Mouse (Mus musculus): ENCODE measurements at regions not wholly inside any gene's neighbourhood (a gene's known extent, or its start where the extent isn't known, plus 50 kb on each side); places are given as distances from the start of the nearest gene placed in this dataset.
A peak's percentile ranks its signal among the peaks of the same experiment; 100 is the strongest.

GRCm38 (mm10) chr15:60333573-60334306 lies 317.3 kb upstream of the 4933412E24Rik start:
- ATAC-seq, result no peak
- WGBS, result 48% methylated on average over 5 of the region's 5 CpGs

DNA sequence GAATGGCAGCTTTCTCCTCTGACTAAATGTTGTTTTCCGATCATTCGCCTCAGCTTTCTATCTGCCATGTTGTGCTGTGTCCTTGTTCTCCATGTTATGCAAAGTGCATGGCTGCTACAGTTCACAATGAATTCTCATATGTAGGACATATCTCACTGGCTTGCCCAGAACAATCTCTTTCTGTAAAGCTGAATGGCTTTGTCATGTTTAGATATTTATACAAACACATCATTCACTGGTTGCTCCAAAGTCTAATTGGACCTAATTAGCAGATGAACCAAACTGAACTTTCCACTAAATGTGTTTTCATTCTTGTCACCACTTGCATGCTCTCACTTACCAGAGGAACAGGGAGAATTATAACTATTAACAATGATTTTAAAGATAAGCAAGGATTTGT lies 301.2 kb upstream of the 4933412E24Rik start:
- H3K27ac ChIP-seq (ENCODE audit: low read depth, low read length), result no peak overlapping the region
- no peaks in the 10 kb centered on the region for H3K4me1 ChIP-seq (ENCODE audit: control insufficient read depth, insufficient read depth, low read depth, low read length)

More at GRCm38 (mm10) chr15:60333573-60334306, 317.3 kb upstream of the 4933412E24Rik start:
- Histone ChIP-seq H3K36me3 (ENCODE audit: control insufficient read depth, insufficient read depth, low read length) (no peaks in the 10 kb centered on the region), H3K27me3 (replicated peaks; ENCODE audit: control insufficient read depth, insufficient read depth, low read length) (no peaks in the 10 kb centered on the region), H3K4me1 (ENCODE audit: control insufficient read depth, insufficient read depth, low read depth, low read length) (no peaks in the 10 kb centered on the region), H3K4me3 (ENCODE audit: low read length) (no peak overlapping the region), H3K4me2 (ENCODE audit: low read length) (no peak overlapping the region), H3K9me3 (ENCODE audit: control insufficient read depth, low read length) (no peaks in the 10 kb centered on the region), H3K27ac (ENCODE audit: low read depth, low read length) (no peak overlapping the region), H3K9ac (ENCODE audit: low read depth, low read length) (no peak overlapping the region)

GRCm38 (mm10) chr15:60315210-60315609 lies 298.8 kb upstream of the 4933412E24Rik start:
- no peak overlapping the region for H3K27ac ChIP-seq (ENCODE audit: low read depth, low read length)
- H3K9me3 ChIP-seq (ENCODE audit: control insufficient read depth, low read length), result no peaks in the 10 kb centered on the region
- H3K27me3 ChIP-seq (replicated peaks; ENCODE audit: control insufficient read depth, insufficient read depth, low read length), result no peaks in the 10 kb centered on the region
- no peak for ATAC-seq
- H3K36me3 ChIP-seq (ENCODE audit: control insufficient read depth, insufficient read depth, low read length), result no peaks in the 10 kb centered on the region
- 81% methylated on average over 5 of the region's 5 CpGs for WGBS
- no peak overlapping the region for H3K9ac ChIP-seq (ENCODE audit: low read depth, low read length)
- no peak overlapping the region for H3K4me3 ChIP-seq (ENCODE audit: low read length)
- no peak overlapping the region for H3K4me2 ChIP-seq (ENCODE audit: low read length)
- H3K4me1 ChIP-seq (ENCODE audit: control insufficient read depth, insufficient read depth, low read depth, low read length), result no peaks in the 10 kb centered on the region

More for the DNA sequence above, 301.2 kb upstream of the 4933412E24Rik start:
- Histone ChIP-seq H3K9ac (ENCODE audit: low read depth, low read length) (no peak overlapping the region), H3K36me3 (ENCODE audit: control insufficient read depth, insufficient read depth, low read length) (no peaks in the 10 kb centered on the region), H3K4me2 (ENCODE audit: low read length) (no peak overlapping the region), H3K27me3 (replicated peaks; ENCODE audit: control insufficient read depth, insufficient read depth, low read length) (no peaks in the 10 kb centered on the region), H3K4me3 (ENCODE audit: low read length) (no peak overlapping the region), H3K9me3 (ENCODE audit: control insufficient read depth, low read length) (no peaks in the 10 kb centered on the region)
- 96% methylated on average over 2 of the region's 2 CpGs for WGBS
- no peak for ATAC-seq

GRCm38 (mm10) chr15:60309909-60310308 lies 293.5 kb upstream of the 4933412E24Rik start:
- Histone ChIP-seq H3K9me3 (ENCODE audit: control insufficient read depth, low read length) (no peaks in the 10 kb centered on the region), H3K4me1 (ENCODE audit: control insufficient read depth, insufficient read depth, low read depth, low read length) (no peaks in the 10 kb centered on the region), H3K4me2 (ENCODE audit: low read length) (no peak overlapping the region), H3K4me3 (ENCODE audit: low read length) (no peak overlapping the region), H3K36me3 (ENCODE audit: control insufficient read depth, insufficient read depth, low read length) (no peaks in the 10 kb centered on the region), H3K9ac (ENCODE audit: low read depth, low read length) (no peak overlapping the region), H3K27me3 (replicated peaks; ENCODE audit: control insufficient read depth, insufficient read depth, low read length) (no peaks in the 10 kb centered on the region), H3K27ac (ENCODE audit: low read depth, low read length) (no peak overlapping the region)
- peak; percentile 77 for ATAC-seq
- 74% methylated on average over 3 of the region's 3 CpGs for WGBS

DNA sequence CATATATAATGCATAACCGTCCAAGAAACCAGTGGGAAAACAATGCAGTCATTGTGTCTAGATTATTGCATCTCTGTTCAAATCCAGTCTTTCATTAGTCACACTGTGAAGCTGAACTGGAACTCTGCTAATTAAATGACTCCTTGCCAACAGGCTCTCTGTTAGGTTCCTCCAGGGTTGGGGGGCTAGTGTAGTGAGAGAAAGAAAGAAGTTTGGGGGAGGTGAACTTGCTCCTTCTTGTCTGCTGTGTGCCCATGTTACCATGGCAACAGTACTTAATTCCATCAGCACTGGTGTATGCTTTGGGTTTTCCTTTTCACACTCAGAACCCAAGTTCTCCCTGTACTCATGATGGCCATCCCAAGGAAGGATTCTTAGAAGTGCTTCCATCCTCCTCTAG lies 292.6 kb upstream of the 4933412E24Rik start:
- H3K4me3 ChIP-seq (ENCODE audit: low read length), result no peak overlapping the region
- no peak overlapping the region for H3K4me2 ChIP-seq (ENCODE audit: low read length)
- 37% methylated on average over 1 of the region's 1 CpGs for WGBS
- H3K4me1 ChIP-seq (ENCODE audit: control insufficient read depth, insufficient read depth, low read depth, low read length), result no peaks in the 10 kb centered on the region
- H3K27me3 ChIP-seq (replicated peaks; ENCODE audit: control insufficient read depth, insufficient read depth, low read length), result no peaks in the 10 kb centered on the region
- H3K36me3 ChIP-seq (ENCODE audit: control insufficient read depth, insufficient read depth, low read length), result no peaks in the 10 kb centered on the region
- H3K9me3 ChIP-seq (ENCODE audit: control insufficient read depth, low read length), result no peaks in the 10 kb centered on the region
- ATAC-seq, result 0 out of 2 replicates have a peak, but pooled peaks have one; percentile 45
- no peak overlapping the region for H3K9ac ChIP-seq (ENCODE audit: low read depth, low read length)
- H3K27ac ChIP-seq (ENCODE audit: low read depth, low read length), result no peak overlapping the region

GRCm38 (mm10) chr15:60308126-60308525 lies 291.7 kb upstream of the 4933412E24Rik start:
- H3K27ac ChIP-seq (ENCODE audit: low read depth, low read length), result no peak overlapping the region
- H3K4me2 ChIP-seq (ENCODE audit: low read length), result no peak overlapping the region
- H3K9me3 ChIP-seq (ENCODE audit: control insufficient read depth, low read length), result no peaks in the 10 kb centered on the region
- no peaks in the 10 kb centered on the region for H3K27me3 ChIP-seq (replicated peaks; ENCODE audit: control insufficient read depth, insufficient read depth, low read length)
- no peaks in the 10 kb centered on the region for H3K36me3 ChIP-seq (ENCODE audit: control insufficient read depth, insufficient read depth, low read length)
- no peak overlapping the region for H3K9ac ChIP-seq (ENCODE audit: low read depth, low read length)
- H3K4me1 ChIP-seq (ENCODE audit: control insufficient read depth, insufficient read depth, low read depth, low read length), result no peaks in the 10 kb centered on the region
- 0 out of 2 replicates have a peak, but pooled peaks have one; percentile 6 for ATAC-seq
- H3K4me3 ChIP-seq (ENCODE audit: low read length), result no peak overlapping the region
- WGBS, result 89% methylated on average over 2 of the region's 2 CpGs

DNA sequence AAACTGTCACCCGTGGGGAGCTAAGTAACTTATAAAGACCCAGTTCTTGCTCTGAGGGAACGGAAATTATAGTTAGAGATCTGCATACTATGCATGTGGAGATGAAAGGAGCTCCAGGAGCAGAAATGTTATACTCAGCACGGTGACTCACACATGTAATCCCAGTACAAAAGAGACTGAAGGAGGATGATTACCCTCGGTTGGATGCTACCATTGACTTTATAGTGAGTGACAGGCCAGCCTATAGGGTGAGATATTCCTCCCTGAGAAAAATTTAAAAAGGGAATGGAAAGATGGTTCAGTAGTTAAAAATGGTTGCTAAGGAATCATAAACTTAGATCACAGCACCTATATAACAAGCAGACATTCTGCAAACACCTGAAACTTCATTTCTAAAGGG lies 287.1 kb upstream of the 4933412E24Rik start:
- WGBS, result 67% methylated on average over 4 of the region's 4 CpGs

GRCm38 (mm10) chr15:60301939-60302338 lies 285.5 kb upstream of the 4933412E24Rik start:
- Histone ChIP-seq H3K9me3 (ENCODE audit: control insufficient read depth, low read length) (no peaks in the 10 kb centered on the region), H3K9ac (ENCODE audit: low read depth, low read length) (no peak overlapping the region), H3K27me3 (replicated peaks; ENCODE audit: control insufficient read depth, insufficient read depth, low read length) (no peaks in the 10 kb centered on the region), H3K4me3 (ENCODE audit: low read length) (no peak overlapping the region), H3K4me2 (ENCODE audit: low read length) (no peak overlapping the region), H3K27ac (ENCODE audit: low read depth, low read length) (no peak overlapping the region), H3K36me3 (ENCODE audit: control insufficient read depth, insufficient read depth, low read length) (no peaks in the 10 kb centered on the region), H3K4me1 (ENCODE audit: control insufficient read depth, insufficient read depth, low read depth, low read length) (no peaks in the 10 kb centered on the region)
- WGBS, result 88% methylated on average over 4 of the region's 4 CpGs
- no peak for ATAC-seq

More for the DNA sequence above, 287.1 kb upstream of the 4933412E24Rik start:
- no peak overlapping the region for H3K4me3 ChIP-seq (ENCODE audit: low read length)
- no peaks in the 10 kb centered on the region for H3K4me1 ChIP-seq (ENCODE audit: control insufficient read depth, insufficient read depth, low read depth, low read length)
- ATAC-seq, result no peak
- H3K4me2 ChIP-seq (ENCODE audit: low read length), result no peak overlapping the region
- no peak overlapping the region for H3K9ac ChIP-seq (ENCODE audit: low read depth, low read length)
- H3K27me3 ChIP-seq (replicated peaks; ENCODE audit: control insufficient read depth, insufficient read depth, low read length), result no peaks in the 10 kb centered on the region
- H3K9me3 ChIP-seq (ENCODE audit: control insufficient read depth, low read length), result no peaks in the 10 kb centered on the region
- no peaks in the 10 kb centered on the region for H3K36me3 ChIP-seq (ENCODE audit: control insufficient read depth, insufficient read depth, low read length)
- no peak overlapping the region for H3K27ac ChIP-seq (ENCODE audit: low read depth, low read length)

GRCm38 (mm10) chr15:60285321-60285720 lies 268.9 kb upstream of the 4933412E24Rik start:
- H3K9ac ChIP-seq (ENCODE audit: low read depth, low read length), result no peak overlapping the region
- no peak overlapping the region for H3K4me2 ChIP-seq (ENCODE audit: low read length)
- H3K4me3 ChIP-seq (ENCODE audit: low read length), result no peak overlapping the region
- no peak overlapping the region for H3K27ac ChIP-seq (ENCODE audit: low read depth, low read length)
- no peaks in the 10 kb centered on the region for H3K36me3 ChIP-seq (ENCODE audit: control insufficient read depth, insufficient read depth, low read length)
- no peaks in the 10 kb centered on the region for H3K4me1 ChIP-seq (ENCODE audit: control insufficient read depth, insufficient read depth, low read depth, low read length)
- no peaks in the 10 kb centered on the region for H3K9me3 ChIP-seq (ENCODE audit: control insufficient read depth, low read length)
- no peaks in the 10 kb centered on the region for H3K27me3 ChIP-seq (replicated peaks; ENCODE audit: control insufficient read depth, insufficient read depth, low read length)
- no peak for ATAC-seq
- WGBS, result 26% methylated on average over 4 of the region's 4 CpGs
